Mouse (Mus musculus) heart, postnatal 14 days (tissue): Measurements from ENCODE around the gene Il17rd. TPM values are rescaled to one million over a fixed set of nuclear protein-coding genes. Genes with fewer than 3 reads are reported as not detected.

Experiments used
- DNase-seq, 2 experiments: peaks; one replicate each; pipeline ENCODE4 v3.0.0; 2021 to 2022
- intact Hi-C: fragments of 180-260 bp; cut with DNase I; formaldehyde crosslinking; loops from one replicate; pipeline ENCODE4 v1.15.1; 2025
- total RNA-seq, 2 experiments: library from RNA; stranded (reverse); gene quantifications; 2 replicates each; pipeline ENCODE4 v1.2.3; 2021

The Il17rd gene
- total RNA-seq, 2 experiments from 2014 or later: 6.5 to 7.2 TPM

- no peak for DNase-seq
- intact Hi-C loops: no loop called here
These were observed 91.9 kb downstream of the Il17rd start for GRCm38 (mm10) chr14:27130676-27131075.

DNA sequence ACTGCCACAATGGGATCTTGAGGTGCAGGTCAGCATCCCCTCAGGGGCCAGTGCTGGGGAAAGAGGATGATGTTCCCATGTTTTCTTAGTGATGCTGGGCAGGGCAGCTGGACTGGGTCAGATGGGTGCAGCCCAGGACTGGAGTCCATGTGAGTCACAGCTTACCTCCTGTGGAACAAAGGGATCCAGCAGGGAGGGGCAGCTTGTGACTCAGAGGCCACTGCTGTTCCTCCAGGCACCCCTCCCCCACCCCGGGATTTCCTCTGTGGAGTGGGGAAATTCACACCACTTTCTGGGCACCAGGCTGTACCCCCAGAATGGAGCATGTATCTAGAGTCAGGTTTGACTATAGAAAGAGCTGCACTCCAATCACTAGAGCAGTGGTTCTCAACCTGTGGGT lies 92.8 kb downstream of the Il17rd start:
- no peak for DNase-seq
- intact Hi-C loops: no loop called here

DNA sequence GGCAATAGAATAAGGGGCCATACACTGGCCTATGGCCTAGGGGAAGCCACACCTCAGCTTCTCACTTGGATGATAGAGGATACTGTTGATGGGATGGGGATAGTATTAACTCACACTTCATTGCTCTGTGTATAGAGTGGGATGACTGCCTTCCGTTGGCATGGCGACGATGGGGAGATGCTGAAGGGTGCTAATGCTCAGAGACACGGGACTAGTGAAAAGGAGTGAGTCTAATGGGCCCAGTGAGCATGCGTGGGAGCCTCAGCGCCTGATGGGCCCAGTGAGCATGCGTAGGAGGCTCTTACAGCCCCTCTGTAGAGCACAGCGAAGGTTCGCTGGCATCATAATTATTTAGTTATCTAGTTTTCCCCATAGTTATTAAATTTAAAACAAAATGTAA lies 100.2 kb downstream of the Il17rd start:
- intact Hi-C loops: no loop called here
- no peak for DNase-seq

- intact Hi-C loops: no loop called here
- no peak for DNase-seq
These were observed 101.2 kb downstream of the Il17rd start for GRCm38 (mm10) chr14:27139968-27140367.

DNA sequence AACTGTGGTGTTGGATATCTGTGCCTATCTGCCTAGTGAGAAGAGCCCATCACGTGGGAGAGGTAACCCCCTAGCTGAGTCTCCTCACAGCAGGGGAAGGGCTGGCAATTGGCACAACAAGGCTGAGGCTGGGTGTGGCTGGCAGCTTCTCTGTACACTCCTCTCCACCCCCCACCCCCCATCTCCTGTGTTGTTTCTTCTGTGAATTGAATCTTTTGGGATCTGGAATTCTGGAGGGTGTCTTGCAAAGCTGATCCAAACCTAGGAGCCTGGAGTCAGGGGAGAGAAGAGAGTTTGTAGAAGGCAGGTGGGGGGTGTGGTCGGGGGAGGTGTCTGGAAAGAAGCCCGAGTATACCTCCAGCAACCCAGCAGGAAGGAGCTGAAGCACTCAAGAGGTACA lies 102.7 kb downstream of the Il17rd start:
- no peak for DNase-seq
- intact Hi-C loops: no loop called here

DNA sequence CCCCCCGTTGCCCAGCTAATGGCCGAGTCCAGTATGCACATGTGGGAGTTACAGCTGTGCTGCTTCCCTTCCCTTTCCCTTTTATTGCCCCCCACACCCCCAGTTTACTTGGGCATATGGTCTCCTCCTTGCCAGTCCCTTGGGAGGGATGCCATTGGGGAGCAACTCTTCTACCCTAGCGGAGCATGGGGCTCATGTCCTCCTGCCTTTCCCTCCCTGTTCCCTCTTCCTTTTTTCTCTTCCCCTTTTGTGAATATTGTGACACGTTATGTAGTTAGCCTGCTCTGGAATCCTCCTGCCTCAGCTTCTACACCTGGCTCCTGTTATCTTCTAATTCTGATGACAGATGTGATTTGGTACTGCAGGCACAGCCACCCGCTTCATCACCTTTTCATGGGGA lies 103.9 kb downstream of the Il17rd start:
- intact Hi-C loops: no loop called here
- DNase-seq: no peak

DNA sequence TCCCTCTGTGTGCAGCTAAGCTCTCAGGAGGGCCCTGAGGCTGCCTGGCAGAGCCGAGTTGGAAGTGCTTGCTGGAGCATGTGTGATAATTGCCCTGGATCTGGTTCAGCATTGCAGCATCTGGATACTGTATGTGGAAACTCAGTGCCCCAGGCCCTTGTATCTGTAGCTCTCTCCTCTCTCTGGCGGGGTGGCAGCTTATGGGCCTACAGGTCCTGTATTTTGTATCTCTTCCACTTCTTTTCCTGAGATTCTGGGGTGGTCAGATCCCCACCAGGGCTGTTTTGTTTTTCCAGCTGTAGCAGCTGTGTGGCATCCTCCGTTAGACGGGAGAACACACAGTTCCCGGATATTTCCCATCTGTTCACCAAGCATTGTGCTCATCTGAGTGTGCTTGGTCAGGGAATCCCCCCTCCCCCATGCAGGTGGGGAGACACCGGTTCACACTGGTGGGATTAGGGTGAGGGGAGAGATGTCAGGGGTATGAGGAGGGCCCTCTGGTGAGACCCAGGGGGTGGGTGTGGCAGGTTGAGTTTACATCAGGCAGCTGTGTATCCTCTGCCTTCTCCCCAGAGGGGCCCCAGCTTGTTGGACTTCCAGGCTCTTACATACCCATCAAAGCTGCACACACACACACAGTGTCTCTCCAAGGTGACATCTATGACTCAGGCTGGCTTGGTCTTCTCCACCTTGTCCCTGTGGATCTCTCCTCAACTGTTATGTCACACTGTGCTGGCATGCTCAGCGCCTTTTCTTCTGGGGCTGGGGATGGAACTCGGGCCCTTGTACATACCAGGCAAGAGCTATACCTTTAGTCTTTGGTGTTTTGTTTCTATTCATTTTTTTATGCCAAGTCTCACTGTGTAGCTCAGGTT lies 106.7 kb downstream of the Il17rd start:
- intact Hi-C loops: loop anchor here (2.0 kb wide), 1 partner anchor 31 kb away; the partner anchor contains the start of gene Arhgef3
- peak; percentile 35 to 46 for DNase-seq

- peak in 1 of 2 experiments; percentile 34 for DNase-seq
- intact Hi-C loops: loop anchor here (2.0 kb wide), 1 partner anchor 33 kb away; the partner anchor contains the start of gene Arhgef3
These were observed 109.0 kb downstream of the Il17rd start for GRCm38 (mm10) chr14:27147726-27148125.

DNA sequence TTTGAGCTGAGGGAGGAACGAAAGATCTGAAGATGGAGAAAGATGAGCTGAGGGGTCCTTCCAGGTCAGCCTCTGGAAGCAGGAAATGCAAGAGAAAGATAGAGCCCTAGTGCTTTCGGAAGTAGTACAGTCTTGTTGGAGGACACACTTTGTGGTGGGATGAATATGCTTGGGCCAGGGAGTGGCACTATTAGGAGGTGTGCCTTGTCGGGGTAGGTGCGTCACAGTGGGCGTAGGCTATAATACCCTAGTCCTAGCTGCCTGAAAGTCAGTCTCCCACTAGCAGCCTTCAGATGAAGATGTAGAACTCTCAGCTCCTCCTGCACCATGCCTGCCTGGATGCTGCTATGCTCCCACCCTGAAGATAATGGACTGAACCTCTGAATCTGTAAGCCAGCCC lies 110.7 kb downstream of the Il17rd start:
- intact Hi-C loops: no loop called here
- DNase-seq: no peak

DNA sequence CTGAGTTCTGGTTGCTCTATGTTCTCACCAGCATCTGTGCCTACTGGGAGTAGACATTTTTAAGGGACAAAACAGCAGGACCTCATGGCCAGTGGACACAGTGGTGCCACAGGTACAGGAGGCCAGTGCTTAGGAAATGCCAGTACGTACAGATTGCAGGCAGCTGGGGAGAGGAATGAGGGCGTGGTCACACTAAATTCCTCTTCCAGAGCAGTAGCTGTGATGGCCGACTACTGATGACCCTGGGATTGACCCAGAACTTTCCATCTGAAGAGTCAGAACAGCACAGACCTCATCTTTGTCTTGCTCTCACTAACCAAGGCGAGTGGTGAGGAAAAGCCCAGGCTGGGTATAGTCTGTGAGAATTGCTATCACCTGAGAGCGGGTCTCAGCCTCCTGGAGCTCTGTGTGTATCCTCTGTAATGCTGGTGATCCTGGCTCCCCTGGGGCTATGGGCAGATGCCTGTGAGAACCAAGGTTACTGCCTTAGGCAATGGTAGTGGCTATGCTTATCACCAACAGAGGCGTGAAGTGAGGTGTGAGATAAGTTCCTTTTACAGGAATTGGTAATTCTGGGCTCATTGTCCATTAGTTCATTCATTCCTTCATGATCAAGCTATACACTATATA lies 111.4 kb downstream of the Il17rd start:
- no peak for DNase-seq
- intact Hi-C loops: no loop called here

DNA sequence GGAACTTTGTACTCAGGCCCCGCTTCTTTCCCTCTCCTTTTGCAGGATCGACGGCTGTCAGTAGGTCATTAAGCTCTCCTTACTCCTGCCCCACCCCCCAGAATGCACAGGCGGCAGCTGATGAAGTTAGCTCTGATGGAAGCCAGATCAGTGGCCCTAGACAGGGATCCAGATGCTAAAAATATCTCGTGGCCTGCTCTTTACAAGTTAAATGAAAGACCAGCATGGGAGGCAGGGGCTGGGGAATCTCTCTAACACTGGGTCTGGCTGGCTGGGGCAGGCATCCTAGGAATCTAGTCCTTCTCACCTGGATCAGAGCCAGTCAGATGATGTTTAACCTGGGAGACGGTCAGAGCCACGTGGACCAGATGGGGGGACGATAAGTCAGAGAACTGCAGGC lies 112.7 kb downstream of the Il17rd start:
- DNase-seq: peak in 1 of 2 experiments; percentile 68
- intact Hi-C loops: no loop called here

- no peak for DNase-seq
- intact Hi-C loops: no loop called here
These were observed 116.3 kb downstream of the Il17rd start for GRCm38 (mm10) chr14:27155088-27155487.

DNA sequence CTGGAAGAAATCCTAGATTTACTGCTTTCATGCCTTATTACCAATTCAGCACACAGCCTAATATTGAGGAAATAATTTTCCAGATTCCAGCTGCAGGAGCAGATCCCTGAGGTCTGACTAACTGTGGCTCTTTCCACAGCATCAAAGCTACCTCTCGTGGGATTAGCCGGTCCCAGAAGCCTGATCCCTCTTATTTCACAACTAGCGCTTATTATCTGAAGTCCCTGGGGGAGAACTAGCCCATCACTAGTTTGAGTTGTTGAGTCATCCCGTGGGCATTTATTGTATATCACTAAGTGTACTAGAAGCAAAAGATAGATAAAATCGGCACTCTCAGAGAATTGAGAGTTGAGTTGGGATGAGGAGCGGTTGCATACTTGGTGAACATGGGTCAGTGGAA lies 117.3 kb downstream of the Il17rd start:
- intact Hi-C loops: no loop called here

More for the DNA sequence above, 117.3 kb downstream of the Il17rd start:
- DNase-seq: no peak

Other genes starting within 250 kb of the Il17rd start
- gene Asb14, start 144.4 kb upstream of the Il17rd start, total RNA-seq: 10 to 100 TPM; 53.5 to 61.3 TPM
- gene Appl1, start 67.7 kb upstream of the Il17rd start, total RNA-seq: 10 to 100 TPM; 22.9 TPM
- not detected for gene Hesx1, start 44.5 kb upstream of the Il17rd start, total RNA-seq
- 10 to 100 TPM; 30.6 to 32.1 TPM for gene Arhgef3, start 76.0 kb downstream of the Il17rd start, total RNA-seq